Mouse (Mus musculus) layer of hippocampus, adult 2 months (tissue): ENCODE measurements around the gene Tnfsf4. TPM values are rescaled to one million over a fixed set of nuclear protein-coding genes. Genes with fewer than 3 reads are reported as not detected.
A peak's percentile ranks its signal among the peaks of the same experiment; 100 is the strongest.

Source experiments
- DNase-seq, 2 experiments: peaks; one replicate each; pipeline ENCODE4 v3.0.0; 2022; ENCODE audit warnings: low spot score in 2 of 2
- H3K27ac ChIP-seq: fragments of 200-600 bp; 2 replicates; pipeline ENCODE4 v1.8.1; 2022
- H3K4me3 ChIP-seq: fragments of 200-600 bp; 2 replicates; pipeline ENCODE4 v1.8.1; 2022; ENCODE audit warnings: mild to moderate bottlenecking
- CTCF ChIP-seq: fragments of 200-600 bp; conservative IDR thresholded peaks from 2 replicates; pipeline ENCODE4 v1.8.1; 2022; ENCODE audit warnings: antibody characterized with exemption, mild to moderate bottlenecking, moderate library complexity
- total RNA-seq, 2 experiments: library from RNA; stranded (reverse); gene quantifications; 2 replicates each; pipeline ENCODE4 v1.2.3; 2021

The Tnfsf4 gene
- total RNA-seq, 2 experiments from 2014 or later: not detected

- no peak overlapping the region for H3K27ac ChIP-seq
- TF ChIP-seq CTCF: no peak
Observed at GRCm38 (mm10) chr1:161403061-161403460, 7.9 kb downstream of the Tnfsf4 start.

GRCm38 (mm10) chr1:161406480-161406879 is 11.3 kb downstream of the Tnfsf4 start:
- no peak for DNase-seq
- no peak overlapping the region for H3K4me3 ChIP-seq
- TF ChIP-seq CTCF: no peak
- H3K27ac ChIP-seq: no peak overlapping the region

More at GRCm38 (mm10) chr1:161403061-161403460, 7.9 kb downstream of the Tnfsf4 start:
- DNase-seq: no peak
- H3K4me3 ChIP-seq: no peak overlapping the region

- TF ChIP-seq CTCF: no peak
- H3K4me3 ChIP-seq: no peak overlapping the region
- DNase-seq: no peak
- no peak overlapping the region for H3K27ac ChIP-seq
Observed at GRCm38 (mm10) chr1:161419926-161420325, 24.7 kb downstream of the Tnfsf4 start.

GRCm38 (mm10) chr1:161420646-161421045 is 25.4 kb downstream of the Tnfsf4 start:
- TF ChIP-seq CTCF: no peak
- no peak overlapping the region for H3K4me3 ChIP-seq
- DNase-seq: no peak
- no peak overlapping the region for H3K27ac ChIP-seq

GRCm38 (mm10) chr1:161426277-161427056 is 31.3 kb downstream of the Tnfsf4 start:
- no peak overlapping the region for H3K4me3 ChIP-seq
- no peak for DNase-seq
- no peak overlapping the region for H3K27ac ChIP-seq
- TF ChIP-seq CTCF: no peak

GRCm38 (mm10) chr1:161427057-161427311 is 31.8 kb downstream of the Tnfsf4 start:
- Histone ChIP-seq H3K27ac (no peak overlapping the region), H3K4me3 (no peak overlapping the region)
- DNase-seq: no peak
- TF ChIP-seq CTCF: no peak

- no peak for TF ChIP-seq CTCF
- H3K27ac ChIP-seq: no peak overlapping the region
- DNase-seq: no peak
- no peak overlapping the region for H3K4me3 ChIP-seq
Observed at GRCm38 (mm10) chr1:161435781-161436180, 40.6 kb downstream of the Tnfsf4 start.

- no peak overlapping the region for H3K27ac ChIP-seq
- TF ChIP-seq CTCF: no peak
- no peak for DNase-seq
- no peak overlapping the region for H3K4me3 ChIP-seq
Observed at GRCm38 (mm10) chr1:161436503-161436902, 41.3 kb downstream of the Tnfsf4 start.

- no peak for DNase-seq
- Histone ChIP-seq H3K27ac (no peak overlapping the region), H3K4me3 (no peak overlapping the region)
- peak; percentile 40 for TF ChIP-seq CTCF
Observed at GRCm38 (mm10) chr1:161444858-161445257, 49.6 kb downstream of the Tnfsf4 start.

GRCm38 (mm10) chr1:161451683-161452245 is 56.6 kb downstream of the Tnfsf4 start:
- Histone ChIP-seq H3K27ac (no peak overlapping the region), H3K4me3 (no peak overlapping the region)
- TF ChIP-seq CTCF: no peak
- no peak for DNase-seq

- no peak for DNase-seq
- Histone ChIP-seq H3K27ac (no peak overlapping the region), H3K4me3 (no peak overlapping the region)
- TF ChIP-seq CTCF: no peak
Observed at GRCm38 (mm10) chr1:161452250-161452649, 57.0 kb downstream of the Tnfsf4 start.

GRCm38 (mm10) chr1:161463388-161464085 is 68.3 kb downstream of the Tnfsf4 start:
- no peak for TF ChIP-seq CTCF
- peak overlapping the region; percentile 46; the same call in 1 of the 2 replicates for H3K27ac ChIP-seq
- no peak overlapping the region for H3K4me3 ChIP-seq
- peak; percentile 18 to 33 for DNase-seq

Other genes starting within 250 kb of the Tnfsf4 start
- not detected for gene Tex50, start 236.1 kb upstream of the Tnfsf4 start, total RNA-seq
- 100 to 1,000 TPM; 328 to 335 TPM for gene Prdx6, start 144.2 kb upstream of the Tnfsf4 start, total RNA-seq
- gene Tnfsf18, start 99.2 kb downstream of the Tnfsf4 start, total RNA-seq: not detected